Mouse (Mus musculus) neural tube, embryonic 10.5 days (tissue): Measurements from ENCODE around the gene Tex50.
"Not testable (repeated sequence)": the region's sequence is repeated elsewhere in the genome, so short reads cannot be mapped to it uniquely, and the experiment has no call there.

Experiments used
- DNase-seq: peaks from one replicate; pipeline ENCODE4 v3.0.0-alpha.2; 2017; ENCODE audit warnings: low spot score; ENCODE audit errors: extremely low spot score

Gene Tex50

DNA sequence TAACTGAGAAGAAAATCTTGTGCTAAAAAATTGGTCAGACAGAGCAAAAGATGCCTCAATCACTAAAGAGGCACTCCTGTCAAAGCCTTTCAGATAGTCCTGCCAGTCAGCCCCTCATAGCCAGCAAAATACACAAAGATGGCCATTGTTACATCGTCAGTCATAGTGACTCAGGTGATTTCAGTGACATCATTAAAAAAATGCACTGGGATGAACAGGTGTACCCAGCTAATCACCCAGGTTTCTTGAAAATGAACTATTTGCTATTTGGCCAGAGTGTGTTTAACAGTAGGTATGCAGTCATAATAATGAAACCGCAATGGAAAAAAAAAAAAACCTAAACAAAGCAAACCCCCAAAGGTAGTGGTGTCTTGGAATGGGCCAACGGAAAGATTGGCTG, at the start of gene Tex50:
Gene Tex50, minus strand, starts transcription at position 101 of the 400 bp plus-strand sequence.
- DNase-seq: no peak

DNA sequence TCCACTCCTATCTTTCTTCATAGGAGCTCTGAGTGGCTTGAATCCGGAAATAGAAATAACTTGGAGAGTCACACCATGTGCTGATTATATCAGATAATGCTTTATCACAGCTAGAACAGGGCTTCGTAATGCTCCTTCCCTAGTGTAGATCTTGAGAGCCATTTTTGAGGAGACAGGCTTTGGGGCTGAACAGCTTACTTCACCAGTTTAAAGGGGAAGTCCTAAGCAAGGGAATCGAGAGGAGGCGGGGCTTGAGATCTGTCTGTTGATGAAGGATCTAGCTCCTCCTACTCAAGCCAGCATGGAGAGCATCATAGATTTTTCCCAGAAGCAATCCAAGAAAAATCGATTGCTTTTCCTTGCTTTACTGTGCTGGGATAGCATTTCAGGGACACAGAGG, 40.7 kb upstream of the Tex50 start:
- no peak for DNase-seq

DNA sequence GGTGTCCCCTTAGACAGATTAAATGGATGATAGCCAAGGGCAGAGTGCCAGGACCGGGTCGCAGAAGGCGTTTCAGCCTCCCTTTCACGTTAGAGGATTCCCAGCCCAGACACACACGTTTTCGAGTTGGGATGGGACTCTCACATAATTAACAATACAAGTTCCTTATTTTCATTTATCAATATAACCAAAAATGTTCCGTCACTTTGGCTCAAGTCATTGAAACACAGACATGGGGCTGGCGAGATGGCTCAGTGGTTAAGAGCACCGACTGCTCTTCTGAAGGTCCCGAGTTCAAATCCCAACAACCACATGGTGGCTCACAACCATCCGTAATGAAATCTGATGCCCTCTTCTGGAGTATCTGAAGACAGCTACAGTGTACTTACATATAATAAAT, 37.2 kb upstream of the Tex50 start:
- not testable (repeated sequence) for DNase-seq

DNA sequence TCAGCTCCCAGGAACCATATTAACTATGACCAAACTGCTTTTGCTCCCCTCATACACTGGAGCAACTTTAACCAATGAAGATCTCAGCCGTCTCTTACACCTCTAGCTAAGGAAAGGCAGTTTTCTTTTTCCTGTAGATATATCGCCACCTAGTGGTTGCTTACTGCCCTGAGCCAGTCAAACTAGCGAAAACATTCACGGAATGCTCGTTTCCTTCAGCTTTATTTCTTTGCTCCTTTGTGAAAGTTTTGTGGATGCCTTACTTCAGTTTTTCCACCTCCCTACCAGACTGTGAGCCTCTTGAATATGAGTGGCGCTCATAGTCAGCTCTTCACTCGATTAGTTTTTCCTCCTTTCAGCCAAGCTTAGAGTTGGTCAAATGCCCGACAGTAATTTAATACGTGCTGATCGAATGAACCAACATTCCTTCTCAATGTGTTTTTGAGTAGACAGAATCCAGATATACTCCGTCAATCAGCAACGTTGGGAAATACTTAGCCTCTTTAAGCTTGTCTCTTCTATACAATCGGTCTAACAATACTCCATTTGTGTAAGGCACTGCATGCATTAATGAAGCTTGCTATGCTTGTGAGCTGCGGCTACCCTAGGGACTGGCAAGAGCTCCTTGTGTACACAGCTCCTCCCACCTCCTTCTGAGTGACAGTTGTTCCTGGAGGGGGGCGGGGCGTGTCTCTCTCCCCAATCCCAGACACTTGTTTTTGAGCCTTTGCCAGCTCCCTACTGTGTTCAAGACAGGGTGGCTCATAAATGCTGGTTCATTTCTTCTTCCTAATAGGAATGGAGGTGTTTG, 36.6 kb upstream of the Tex50 start:
- peak; percentile 69 for DNase-seq

DNA sequence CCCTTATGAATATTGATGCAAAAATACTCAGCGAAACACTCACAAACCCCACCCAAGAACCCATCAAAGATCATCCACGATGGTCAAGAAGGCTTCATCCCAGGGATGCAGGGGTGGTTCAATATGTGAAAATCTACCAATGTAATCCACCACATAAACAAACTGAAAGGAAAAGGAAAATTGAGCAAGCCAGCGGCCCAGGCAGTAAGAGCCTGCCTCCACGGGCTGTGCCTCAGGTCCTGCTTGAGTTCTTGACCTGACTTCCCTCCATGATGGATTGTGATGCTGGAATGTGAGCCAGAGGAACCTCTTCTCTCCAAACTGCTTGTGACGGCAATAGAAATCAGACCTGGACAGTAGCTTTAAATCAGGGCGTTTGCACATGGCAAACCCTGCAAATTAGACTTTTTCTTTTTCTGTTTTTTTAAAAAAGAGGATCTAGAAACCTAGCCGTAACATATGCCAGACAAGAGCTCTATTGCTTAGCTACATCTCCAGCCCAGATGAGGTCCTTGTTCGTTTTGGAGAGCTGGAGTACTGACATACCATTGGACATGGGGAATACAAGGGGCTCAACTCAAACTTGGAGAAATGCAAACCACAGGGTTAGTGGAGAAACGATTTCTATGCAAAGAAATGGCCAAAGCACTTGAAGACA, 31.3 kb upstream of the Tex50 start:
- no peak for DNase-seq

DNA sequence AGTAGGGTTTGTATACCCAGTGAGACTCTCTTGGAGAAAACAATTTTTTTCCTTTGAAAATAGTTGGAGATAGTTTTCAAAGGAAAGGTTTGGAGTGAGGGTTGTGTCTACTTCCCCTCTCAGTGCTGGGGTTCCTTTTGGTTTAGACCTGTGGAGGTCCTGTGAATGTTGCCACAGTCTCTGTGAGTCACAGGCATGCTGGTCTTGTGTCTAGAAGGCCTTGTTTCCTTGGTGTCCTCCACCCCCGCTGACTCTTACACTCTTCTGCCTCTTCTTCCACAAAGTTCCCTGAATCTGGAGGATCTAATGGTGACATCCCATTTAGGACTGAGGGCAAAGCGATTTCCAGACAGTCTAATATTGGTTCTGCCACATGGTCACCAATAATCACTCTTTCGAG, 26.3 kb upstream of the Tex50 start:
- DNase-seq: no peak

DNA sequence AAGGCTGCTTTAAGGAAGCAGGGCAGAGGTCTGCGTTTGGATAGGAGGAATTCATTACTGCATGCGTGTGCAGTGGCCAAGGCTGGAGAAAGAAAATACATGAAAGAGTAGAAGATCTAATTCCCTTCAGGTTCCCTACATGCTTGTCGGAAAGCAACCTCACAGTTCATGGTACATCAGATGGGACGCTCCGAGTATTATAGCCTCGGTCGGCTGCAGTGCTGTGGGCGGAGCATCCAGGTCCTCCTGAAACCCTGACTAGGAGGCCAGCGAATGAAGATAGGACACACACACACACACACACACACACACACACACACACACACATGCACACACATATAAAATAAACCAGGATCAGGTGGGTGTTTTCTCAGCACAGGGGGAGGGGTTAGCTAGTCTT, 24.6 kb upstream of the Tex50 start:
- no peak for DNase-seq

DNA sequence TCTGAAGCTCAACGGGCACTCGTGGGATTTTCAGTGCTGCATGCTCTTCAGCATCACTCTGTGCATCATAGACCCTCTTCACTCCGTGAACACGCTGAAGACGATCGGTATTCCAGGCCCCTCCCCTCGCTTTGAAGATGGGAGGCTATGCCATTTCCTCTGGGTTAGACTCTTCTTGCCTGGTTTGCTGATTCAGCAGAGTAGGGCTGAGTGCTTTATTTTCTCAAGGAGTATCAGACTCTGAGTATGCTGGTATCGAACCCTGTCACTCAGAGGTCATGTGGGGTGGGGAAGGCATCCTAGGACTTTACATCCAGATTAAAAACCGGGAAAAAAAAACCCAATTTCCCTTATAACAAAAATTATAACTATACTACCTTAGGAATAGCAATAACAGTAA, 23.3 kb upstream of the Tex50 start:
- no peak for DNase-seq

DNA sequence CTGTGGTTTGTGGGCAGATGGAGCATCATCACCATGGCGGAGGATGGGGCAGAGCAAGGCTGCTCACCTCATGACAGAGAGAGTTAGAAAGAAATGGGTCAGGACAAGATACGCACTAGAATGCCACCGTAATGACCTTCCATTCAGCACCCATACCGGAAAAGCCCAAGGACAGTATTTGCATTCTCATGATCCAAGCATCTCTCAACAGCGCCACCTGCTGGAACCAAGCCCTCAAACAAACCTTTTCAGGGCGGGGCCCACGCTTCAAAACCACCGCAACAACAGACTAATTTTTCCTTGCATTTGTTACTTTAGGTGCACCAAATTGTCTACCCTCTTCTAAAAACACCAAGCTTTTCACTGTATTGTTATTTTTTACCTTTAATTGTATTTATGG, 21.6 kb upstream of the Tex50 start:
- peak; percentile 61 for DNase-seq

DNA sequence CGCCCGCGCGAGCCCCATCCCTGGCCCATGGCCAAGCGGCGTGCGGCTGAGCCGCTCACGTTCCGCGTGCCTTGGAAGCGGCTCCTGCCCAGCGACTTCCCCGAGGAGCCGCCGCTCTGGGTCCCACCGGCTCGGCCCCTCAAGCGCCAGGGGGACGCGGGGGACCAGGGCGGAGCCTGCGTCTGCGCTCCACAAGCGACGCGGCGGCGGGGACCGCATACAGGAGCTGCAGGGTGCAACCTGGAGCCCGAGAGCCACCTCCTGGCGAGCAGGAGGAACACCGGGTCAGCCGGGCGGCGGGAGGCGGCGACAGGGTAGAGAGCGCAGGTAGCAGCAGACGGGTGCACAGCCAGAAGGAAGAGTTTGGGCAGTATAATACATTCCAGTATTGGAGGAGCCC, 11.5 kb upstream of the Tex50 start:
- peak; percentile 75 for DNase-seq

DNA sequence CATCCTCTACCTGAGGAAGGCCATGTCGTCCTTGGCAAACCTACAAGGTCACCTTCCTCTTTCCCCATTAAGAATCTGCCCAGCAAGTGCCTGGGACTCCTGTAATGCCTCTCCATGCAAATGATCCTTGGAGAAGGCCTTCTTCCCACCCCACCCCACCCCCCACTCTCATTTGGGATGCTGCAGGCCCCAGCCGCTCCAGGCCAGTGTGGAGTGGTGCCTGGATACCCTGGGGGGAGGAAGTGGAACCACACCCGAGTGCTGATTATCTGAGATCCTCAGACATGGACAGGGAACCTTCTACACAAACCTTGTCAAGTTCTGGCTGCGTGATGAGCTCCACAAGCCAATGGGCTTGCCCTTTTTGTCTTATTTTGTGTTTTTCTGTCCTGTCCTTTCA, 1.2 kb upstream of the Tex50 start:
- no peak for DNase-seq

DNA sequence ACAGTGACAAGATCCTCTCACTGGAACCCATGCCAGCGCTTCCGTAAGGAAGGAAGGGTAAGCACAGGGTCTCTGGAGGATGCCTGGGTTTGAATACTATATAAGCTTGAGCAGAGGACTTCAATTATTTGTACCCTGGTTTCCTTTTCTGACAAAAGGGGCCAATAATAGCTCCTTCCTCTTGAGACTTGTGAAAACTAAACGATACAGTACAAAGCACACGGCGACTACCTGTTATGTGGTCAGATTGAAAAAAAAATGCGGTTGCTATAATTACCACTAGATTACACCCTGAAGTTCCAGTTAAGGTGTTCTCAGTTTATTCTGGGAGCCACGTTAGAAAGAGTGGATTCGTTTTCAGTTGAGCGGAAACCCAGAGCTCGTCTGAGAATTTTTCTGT, 2.6 kb downstream of the Tex50 start:
- DNase-seq: no peak

DNA sequence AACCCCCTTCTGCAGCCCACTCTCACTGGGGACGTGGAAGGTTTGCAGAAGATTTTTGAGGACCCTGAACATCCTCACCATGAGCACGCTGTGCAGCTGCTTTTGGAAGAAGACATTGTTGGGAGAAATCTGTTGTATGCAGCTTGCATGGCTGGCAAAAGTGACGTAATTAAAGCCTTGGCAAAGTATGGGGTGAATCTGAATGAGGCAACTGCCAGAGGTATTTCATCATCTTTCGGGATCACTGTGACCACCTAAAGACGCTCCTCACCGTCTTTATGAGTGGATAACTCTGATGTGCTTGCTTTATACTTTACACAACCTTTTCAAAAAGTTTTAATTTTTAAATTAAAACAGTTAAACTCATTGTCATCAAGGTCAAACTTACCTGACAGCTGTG, 8.0 kb downstream of the Tex50 start:
- no peak for DNase-seq

DNA sequence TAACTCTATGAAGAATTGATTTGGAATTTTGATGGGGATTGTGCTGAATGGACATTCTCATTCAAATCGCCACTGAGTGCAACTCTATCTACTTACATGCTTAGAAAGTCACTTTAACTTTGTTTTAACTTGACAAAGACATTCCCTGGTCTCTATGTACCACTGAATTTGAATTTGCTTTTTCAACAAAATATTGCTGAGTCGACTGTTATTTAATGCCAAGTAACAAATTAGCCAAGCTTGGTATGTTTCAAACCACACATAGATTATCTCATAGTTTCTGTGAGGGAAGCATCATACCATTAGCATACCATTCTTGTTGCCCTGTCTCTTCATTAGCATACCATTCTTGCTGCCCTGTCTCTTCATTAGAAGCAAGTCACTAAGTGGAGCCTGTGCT, 11.2 kb downstream of the Tex50 start:
- no peak for DNase-seq

DNA sequence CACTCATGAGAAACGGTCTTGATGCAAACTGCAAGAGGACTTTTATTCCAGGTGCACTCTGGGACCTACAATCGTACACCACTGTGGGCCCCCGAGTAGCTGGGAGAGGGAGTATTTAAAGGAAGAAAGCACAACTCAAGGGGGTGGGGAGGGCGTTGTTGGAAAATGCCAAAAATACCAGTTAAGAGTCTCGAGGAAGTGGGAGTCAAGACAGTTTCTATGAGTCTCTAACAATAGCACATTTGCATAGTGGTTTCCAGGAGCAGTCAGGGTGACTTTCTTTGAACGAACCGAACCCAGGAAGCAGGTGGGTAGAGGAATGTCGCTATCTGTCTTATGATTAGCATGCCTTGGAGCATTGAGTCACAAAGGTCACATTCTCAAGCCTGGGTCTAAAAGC, 13.5 kb downstream of the Tex50 start:
- not testable (repeated sequence) for DNase-seq

DNA sequence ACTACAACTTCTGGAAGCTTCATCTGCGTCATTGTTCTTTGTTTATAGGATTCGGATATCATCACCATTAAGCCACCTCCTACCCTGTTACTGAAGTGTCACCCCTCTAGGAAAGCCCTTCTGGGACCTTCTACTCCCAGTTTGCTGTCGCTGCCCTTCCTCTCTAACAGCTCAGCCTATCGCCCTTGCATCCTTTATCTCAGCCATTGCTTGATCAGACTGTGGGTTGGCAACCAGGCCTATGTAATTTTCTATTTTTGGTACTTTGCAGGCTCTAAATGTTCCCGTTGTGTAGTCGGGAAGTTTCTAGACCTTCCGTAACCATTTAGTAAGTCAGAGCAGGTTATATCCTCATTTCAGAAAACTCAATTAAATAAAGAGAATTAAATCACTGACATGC, 15.9 kb downstream of the Tex50 start:
- DNase-seq: no peak

DNA sequence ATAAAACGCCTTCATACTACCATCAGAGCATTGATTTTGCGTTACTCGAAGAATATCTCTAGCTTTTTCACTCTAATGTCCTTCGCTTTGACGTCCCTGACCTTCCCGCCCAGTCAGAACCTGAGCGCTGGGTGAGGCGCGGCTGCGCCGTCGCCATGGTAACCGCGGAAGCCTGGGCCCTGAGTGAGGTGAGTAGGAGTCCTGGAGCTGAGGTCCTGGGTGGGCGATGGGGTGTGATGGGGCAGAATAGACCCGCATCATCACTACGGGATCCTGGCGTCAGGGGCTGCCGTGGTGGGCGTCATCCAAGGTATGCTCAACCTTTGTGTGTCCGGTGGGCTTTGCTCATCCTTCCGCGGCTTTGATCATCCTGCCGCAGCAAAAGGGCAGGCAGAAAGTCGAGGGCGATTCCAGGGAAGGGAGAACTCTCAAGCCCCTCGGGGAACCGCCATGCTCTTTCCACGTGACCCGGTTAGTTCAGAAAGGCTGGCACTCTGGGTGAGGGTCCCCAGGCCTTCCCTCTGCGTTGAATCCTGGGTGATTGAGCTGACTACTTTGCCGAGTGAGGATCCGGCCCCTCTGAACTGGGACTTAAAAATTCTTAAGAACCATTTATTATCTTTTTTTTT, 16.5 kb downstream of the Tex50 start, which contains the start of gene Ankrd45:
Gene Ankrd45, plus strand, starts transcription at position 161 of the 629 bp plus-strand sequence.
- DNase-seq: peak; percentile 71

DNA sequence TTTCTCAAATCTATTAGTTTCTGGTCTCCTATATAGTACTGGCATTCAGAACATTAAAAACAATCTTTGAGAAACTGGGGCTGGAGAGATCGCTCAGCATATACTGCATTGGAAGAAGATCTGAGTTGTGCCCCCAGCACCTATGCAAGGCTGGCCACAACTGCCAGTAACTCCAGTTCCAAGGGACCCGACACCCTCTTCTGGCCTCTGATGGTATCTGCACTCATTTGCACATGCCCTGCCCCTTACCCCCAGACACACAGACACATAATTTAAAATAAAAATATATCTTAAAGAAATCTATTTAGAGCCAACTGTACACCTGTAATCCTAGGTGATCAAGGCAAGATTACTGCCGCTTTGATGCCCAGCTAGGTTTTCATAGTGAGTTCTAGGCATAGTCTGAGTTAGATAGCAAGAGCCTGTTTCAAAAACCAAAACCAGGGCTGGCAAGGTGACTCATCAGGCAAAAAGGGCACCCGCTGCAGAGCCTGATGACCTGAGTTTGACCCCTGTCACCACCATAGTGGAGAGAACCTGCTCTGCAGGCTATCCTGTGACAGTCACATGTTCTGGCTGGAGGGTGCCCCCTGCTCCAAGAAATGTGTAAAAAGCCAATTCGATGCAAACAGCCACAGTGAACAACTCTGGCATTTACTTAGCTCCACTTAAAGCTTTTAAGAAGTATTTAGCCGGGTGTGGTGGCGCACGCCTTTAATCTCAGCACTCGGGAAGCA, 18.9 kb downstream of the Tex50 start:
- DNase-seq: no peak

DNA sequence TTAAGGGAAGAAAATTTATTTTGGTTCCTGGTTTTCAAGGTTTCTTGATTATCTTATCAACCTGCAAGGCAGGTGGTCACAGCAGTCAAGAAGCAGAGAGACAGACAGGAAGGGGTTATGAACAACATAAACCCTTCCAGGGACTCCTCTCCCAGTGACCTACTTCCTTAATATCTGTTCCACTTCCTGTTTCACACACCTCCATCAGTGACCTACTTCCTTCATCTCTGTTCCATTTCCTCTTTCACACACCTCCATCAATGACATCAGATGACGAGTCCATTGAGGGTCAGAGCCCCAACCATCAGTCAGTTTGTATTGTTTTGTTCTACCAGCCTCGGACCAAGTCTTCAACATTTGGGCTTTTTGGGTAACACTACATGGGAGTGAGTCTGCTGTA, 19.6 kb downstream of the Tex50 start:
- no peak for DNase-seq

DNA sequence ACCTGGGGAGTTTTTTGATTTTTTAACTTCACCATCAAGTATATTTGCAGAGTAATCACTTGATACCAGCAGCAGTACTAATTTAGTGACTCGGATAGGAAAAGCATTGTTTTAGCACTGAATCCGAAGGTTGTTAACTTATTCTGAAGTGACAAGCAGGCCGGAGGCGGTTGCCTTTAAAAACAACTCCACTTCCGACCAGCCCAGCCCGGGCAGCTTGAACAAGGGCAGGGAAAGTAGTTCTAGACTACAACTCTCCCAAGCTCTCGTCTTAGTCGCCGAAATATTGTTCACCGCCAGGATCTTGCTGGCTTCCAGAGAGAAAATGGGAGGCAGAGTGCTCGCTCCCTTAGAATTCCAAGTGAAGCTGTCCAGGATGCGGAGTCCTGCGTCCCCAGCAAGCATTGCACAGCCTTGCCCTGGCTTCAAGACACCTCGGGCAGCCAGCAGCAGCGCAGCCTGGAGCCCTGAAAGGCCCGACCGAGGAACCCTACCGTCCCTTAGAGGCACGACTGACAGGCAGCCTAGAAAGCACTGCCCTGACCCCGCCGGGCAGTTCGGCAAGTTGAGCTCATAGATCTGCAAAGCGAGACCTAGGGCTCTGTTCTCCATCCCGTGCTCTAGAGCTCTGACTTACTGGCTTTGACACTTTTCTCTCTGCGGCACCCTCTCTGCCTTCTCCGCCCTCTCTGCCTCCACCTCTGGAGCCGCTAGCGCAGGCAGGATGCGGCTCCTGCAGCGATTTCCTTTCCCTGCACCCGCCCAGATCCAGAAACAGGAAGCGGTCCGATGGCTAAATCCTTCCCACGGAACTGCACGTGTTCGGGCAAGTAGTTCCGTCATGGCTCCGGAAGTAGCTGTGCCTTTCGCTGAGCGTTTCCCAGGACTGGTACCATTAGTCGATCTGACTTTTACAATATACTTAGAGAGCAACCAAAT, 28.1 kb downstream of the Tex50 start, which contains the start of gene Klhl20:
Gene Klhl20, minus strand, starts transcription at position 786 of the 939 bp plus-strand sequence.
- DNase-seq: peak; percentile 98

DNA sequence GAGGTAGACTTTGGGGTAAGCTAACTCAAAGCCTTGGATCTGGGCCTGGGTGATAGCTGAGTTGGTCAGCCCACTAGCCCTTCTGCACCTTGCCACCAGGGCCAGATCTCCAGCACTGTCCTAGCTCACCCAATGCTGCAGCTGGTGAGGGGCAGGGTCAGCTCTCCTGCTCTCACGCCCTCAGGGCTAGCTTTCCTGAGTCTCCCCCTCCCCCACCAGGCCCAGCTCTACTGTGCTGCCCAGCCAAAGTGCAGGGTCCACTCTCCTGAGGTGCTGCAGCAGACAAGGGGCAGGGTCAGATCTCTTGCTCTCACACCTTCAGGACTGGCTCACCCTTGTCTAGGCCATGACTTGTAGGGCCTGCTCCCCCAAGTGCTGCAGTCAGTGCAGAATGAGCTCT, 32.7 kb downstream of the Tex50 start:
- DNase-seq: no peak
